Mouse (Mus musculus) hindbrain, embryonic 16.5 days (tissue): Measurements from ENCODE around the gene Olfr284. TPM values are rescaled to one million over a fixed set of nuclear protein-coding genes. Genes with fewer than 3 reads are reported as not detected.

ENCODE experiments used
- ATAC-seq: fragments of 200-750 bp; cut with Nextera tagmentation; 2 replicates; pipeline ENCODE4 v1.8.0; 2017; ENCODE audit warnings: moderate TSS enrichment, moderate library complexity
- H3K27ac ChIP-seq: fragments of 300-500 bp; sonication (generic); 2 replicates; pipeline ENCODE4 v1.5.1; 2014; ENCODE audit warnings: low read depth, mild to moderate bottlenecking, control low read depth, low read length, moderate library complexity
- H3K27me3 ChIP-seq: fragments of 300-500 bp; sonication (generic); replicated peaks from 2 replicates; pipeline ENCODE4 v1.6.1; 2014; ENCODE audit warnings: low read length; ENCODE audit not compliant: control insufficient read depth, insufficient read depth
- H3K36me3 ChIP-seq: fragments of 300-500 bp; sonication (generic); 2 replicates; pipeline ENCODE4 v1.6.1; 2014; ENCODE audit warnings: mild to moderate bottlenecking, low read length, moderate library complexity, mixed read lengths; ENCODE audit not compliant: control insufficient read depth, insufficient read depth
- H3K4me1 ChIP-seq: fragments of 300-500 bp; sonication (generic); 2 replicates; pipeline ENCODE4 v1.6.1; 2014; ENCODE audit warnings: low read depth, low read length; ENCODE audit not compliant: control insufficient read depth, insufficient read depth
- H3K4me2 ChIP-seq: fragments of 300-500 bp; sonication (generic); 2 replicates; pipeline ENCODE4 v1.6.1; 2014; ENCODE audit warnings: mild to moderate bottlenecking, low read length, control low read depth, moderate library complexity
- H3K4me3 ChIP-seq: fragments of 300-500 bp; sonication (generic); 2 replicates; pipeline ENCODE4 v1.5.1; 2014; ENCODE audit warnings: mild to moderate bottlenecking, low read length, control low read depth, moderate library complexity
- H3K9ac ChIP-seq: fragments of 300-500 bp; sonication (generic); 2 replicates; pipeline ENCODE4 v1.6.1; 2014; ENCODE audit warnings: low read depth, mild to moderate bottlenecking, control low read depth, low read length, moderate library complexity
- H3K9me3 ChIP-seq: fragments of 300-500 bp; sonication (generic); 2 replicates; pipeline ENCODE4 v1.6.1; 2014; ENCODE audit warnings: mild to moderate bottlenecking, low read length, moderate library complexity; ENCODE audit not compliant: control insufficient read depth
- WGBS: fragments of 180-500 bp; shearing (Covaris S2); extraction: QIAGEN DNeasy Blood & Tissue Kit; methylation state at CpG from one replicate; pipeline ENCODE4 v1.1.7; 2014; 5-methylcytosine and 5-hydroxymethylcytosine counted together
- polyA plus RNA-seq: library from polyadenylated mRNA; unstranded; fragments of >200 nt; fragmentation: Nextera tagmentation; extraction: Ambion mirVana; gene quantifications from 2 replicates; pipeline ENCODE4 v1.2.1, GENCODE M21; 2015

The Olfr284 gene
- polyA plus RNA-seq: not detected in 2 replicates

DNA sequence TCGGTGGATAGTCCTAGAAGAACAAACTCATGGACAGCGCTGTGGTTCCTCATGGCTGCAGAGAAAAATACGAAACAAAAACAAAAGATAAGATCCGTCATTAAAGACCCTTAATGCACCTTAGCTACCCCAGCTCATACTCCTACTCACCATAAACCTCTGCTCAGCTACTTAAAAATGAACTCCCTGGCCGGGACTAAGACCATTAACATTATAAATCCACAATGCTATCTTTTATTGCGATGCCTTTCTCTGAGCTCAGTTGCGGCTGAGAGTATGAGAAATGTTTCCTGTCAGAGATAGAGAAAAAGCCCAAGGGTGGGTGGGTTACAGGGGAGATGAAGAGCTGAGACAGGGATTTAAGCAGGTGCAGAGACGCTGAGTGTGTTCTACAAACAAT lies at the start of gene Olfr284:
TSS of gene Olfr284 (minus strand) at position 101 of the 400 bp plus-strand sequence.
- no peaks in the 10 kb centered on the region for H3K36me3 ChIP-seq
- H3K9ac ChIP-seq: no peak within 1 kb of the TSS
- H3K4me3 ChIP-seq: no peak within 1 kb of the TSS
- H3K27ac ChIP-seq: no peak within 1 kb of the TSS
- H3K27me3 ChIP-seq: no peaks in the 10 kb centered on the region
- no peak for ATAC-seq
- 87% methylated on average over 8 of the region's 8 CpGs for WGBS
- no peak within 1 kb of the TSS for H3K4me2 ChIP-seq
- H3K4me1 ChIP-seq: no peaks in the 10 kb centered on the region
- H3K9me3 ChIP-seq: no peaks in the 10 kb centered on the region

- H3K4me1 ChIP-seq: no peaks in the 10 kb centered on the region
- no peak overlapping the region for H3K27ac ChIP-seq
- H3K4me3 ChIP-seq: no peak overlapping the region
- no peaks in the 10 kb centered on the region for H3K9me3 ChIP-seq
- ATAC-seq: peak; percentile 61; the same call in 1 of the 2 replicates
- H3K36me3 ChIP-seq: no peaks in the 10 kb centered on the region
- H3K9ac ChIP-seq: no peak overlapping the region
- 32% methylated on average over 7 of the region's 7 CpGs for WGBS
- no peak overlapping the region for H3K4me2 ChIP-seq
- H3K27me3 ChIP-seq: no peaks in the 10 kb centered on the region
Observed at GRCm38 (mm10) chr15:98389796-98390195, 49.0 kb upstream of the Olfr284 start.

DNA sequence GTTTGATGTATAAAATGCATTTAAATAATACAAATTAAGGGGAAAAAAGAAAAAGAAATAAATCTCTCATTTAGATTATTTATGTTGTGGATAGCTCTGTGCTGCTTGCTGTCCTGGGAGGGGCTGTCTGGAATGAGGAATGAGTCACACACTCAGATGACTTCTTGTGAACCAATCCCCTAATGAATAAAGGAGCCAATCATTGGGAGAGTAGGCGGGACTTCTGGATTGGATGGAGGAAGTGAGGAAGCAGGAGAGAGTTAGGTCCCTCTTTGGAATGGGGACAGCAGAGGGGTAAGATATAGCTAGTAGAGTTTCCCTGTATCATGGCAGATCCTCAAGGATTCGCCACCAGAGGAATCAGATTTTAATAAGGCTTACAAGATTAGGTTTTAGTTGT lies 46.8 kb upstream of the Olfr284 start:
- no peak overlapping the region for H3K4me3 ChIP-seq
- H3K4me2 ChIP-seq: no peak overlapping the region
- no peak overlapping the region for H3K27ac ChIP-seq
- H3K4me1 ChIP-seq: no peaks in the 10 kb centered on the region
- no peaks in the 10 kb centered on the region for H3K27me3 ChIP-seq
- WGBS: 80% methylated on average over 2 of the region's 2 CpGs
- H3K9ac ChIP-seq: no peak overlapping the region
- H3K36me3 ChIP-seq: no peaks in the 10 kb centered on the region
- no peak for ATAC-seq
- H3K9me3 ChIP-seq: no peaks in the 10 kb centered on the region

- Histone ChIP-seq H3K4me2 (no peak within 1 kb of the TSS), H3K27me3 (no peaks in the 10 kb centered on the region), H3K4me3 (no peak within 1 kb of the TSS), H3K27ac (no peak within 1 kb of the TSS), H3K9ac (no peak within 1 kb of the TSS), H3K4me1 (no peaks in the 10 kb centered on the region), H3K36me3 (no peaks in the 10 kb centered on the region), H3K9me3 (no peaks in the 10 kb centered on the region)
- WGBS: 90% methylated on average over 6 of the region's 6 CpGs
- ATAC-seq: no peak
Observed at GRCm38 (mm10) chr15:98380846-98381245, 40.1 kb upstream of the Olfr284 start, which contains the start of gene Olfr283. Olfr283 (minus strand) TSS chr15:98380946.

GRCm38 (mm10) chr15:98378209-98378608 lies 37.4 kb upstream of the Olfr284 start:
- Histone ChIP-seq H3K9ac (no peak overlapping the region), H3K4me1 (no peaks in the 10 kb centered on the region), H3K4me3 (no peak overlapping the region), H3K9me3 (no peaks in the 10 kb centered on the region), H3K27ac (no peak overlapping the region), H3K36me3 (no peaks in the 10 kb centered on the region), H3K4me2 (no peak overlapping the region), H3K27me3 (no peaks in the 10 kb centered on the region)
- whole genome bisulfite sequencing: 95% methylated on average over 13 of the region's 13 CpGs
- no peak for ATAC-seq

DNA sequence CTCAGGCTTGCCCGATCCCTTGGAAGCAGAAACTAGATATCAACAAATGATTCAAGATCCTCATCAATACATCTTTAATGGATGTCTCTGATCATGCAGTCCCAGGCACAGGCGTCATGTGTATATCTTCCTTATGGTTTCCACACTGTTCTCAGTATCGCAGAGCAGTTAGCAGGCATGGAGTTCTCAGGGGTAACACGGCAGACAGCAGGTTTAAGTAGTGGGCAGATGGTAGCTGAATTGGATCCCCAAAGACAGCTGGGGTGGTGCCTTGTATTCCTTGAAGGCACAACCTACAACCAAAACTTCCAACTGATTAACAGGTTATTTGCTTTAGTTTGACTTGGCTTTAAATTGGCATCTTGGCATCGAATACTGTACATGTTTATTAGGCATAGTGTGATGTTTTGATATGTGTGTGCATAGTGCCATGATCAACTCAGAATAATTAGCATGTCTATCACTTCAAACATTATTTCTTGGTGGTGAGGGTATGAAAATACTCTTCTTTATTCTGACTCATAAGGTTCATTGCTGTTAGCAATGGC lies 23.5 kb downstream of the Olfr284 start, which contains the start of gene Olfr285:
TSS of gene Olfr285 (minus strand) at position 177 of the 548 bp plus-strand sequence.
- Histone ChIP-seq H3K4me2 (no peak within 1 kb of the TSS), H3K4me1 (no peaks in the 10 kb centered on the region), H3K9ac (no peak within 1 kb of the TSS), H3K27ac (no peak within 1 kb of the TSS), H3K9me3 (no peaks in the 10 kb centered on the region), H3K27me3 (no peaks in the 10 kb centered on the region), H3K4me3 (no peak within 1 kb of the TSS), H3K36me3 (no peaks in the 10 kb centered on the region)
- ATAC-seq: no peak
- 94% methylated on average over 5 of the region's 5 CpGs for WGBS

GRCm38 (mm10) chr15:98315703-98316102 lies 25.1 kb downstream of the Olfr284 start:
- Histone ChIP-seq H3K27me3 (no peaks in the 10 kb centered on the region), H3K4me3 (no peak overlapping the region), H3K27ac (no peak overlapping the region), H3K9me3 (no peaks in the 10 kb centered on the region), H3K36me3 (no peaks in the 10 kb centered on the region), H3K4me2 (no peak overlapping the region), H3K9ac (no peak overlapping the region), H3K4me1 (no peaks in the 10 kb centered on the region)
- WGBS: 52% methylated on average over 6 of the region's 6 CpGs
- no peak for ATAC-seq

DNA sequence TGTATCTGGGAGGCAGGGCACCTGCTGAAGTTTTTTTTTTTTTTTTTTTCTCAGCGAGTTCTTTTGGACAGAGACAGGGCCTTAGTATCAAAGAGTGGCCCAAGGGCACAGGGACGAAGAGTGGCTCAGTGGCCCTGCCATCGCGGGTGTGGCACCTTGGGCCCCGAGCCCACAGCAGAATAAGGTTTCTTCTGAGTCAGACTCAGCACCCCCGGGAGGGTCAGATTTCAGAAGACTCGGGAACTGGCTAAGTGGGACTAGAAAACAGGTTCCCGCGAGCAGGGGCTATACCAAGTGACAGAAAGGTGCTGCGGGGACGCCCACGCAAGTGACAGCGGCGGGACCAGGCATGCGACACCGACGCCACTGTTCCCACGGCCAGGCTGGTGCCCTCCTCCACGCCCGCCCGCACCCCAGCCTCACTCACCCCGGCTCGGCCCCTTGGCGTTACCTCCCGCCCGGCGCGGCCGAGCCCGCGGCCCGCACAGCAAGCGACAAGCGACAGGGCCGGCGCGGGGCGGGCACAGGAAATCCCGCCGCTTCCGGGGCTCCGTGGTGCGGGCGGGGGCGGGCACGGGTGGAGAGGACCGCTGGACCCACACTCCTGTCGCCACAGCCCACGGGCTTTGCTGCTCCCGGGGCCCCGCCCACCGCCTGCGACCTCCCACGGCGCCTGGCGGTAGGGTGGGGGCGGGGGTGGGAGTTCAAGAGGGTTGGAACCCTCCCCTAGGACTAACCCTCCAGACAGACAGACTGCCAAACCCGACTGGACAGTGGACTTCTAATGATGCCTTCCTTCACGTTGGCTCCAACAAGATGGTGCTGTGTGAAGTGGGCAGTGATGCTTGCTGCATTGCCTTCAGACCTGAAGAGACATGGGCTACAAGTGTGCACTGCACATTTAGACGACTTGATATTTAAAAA lies 44.9 kb downstream of the Olfr284 start, which contains the start of gene Zfp641:
TSS of gene Zfp641 (minus strand) at position 534 of the 924 bp plus-strand sequence.
- Histone ChIP-seq H3K9me3 (no peaks in the 10 kb centered on the region), H3K4me2 (peak within 1 kb of the TSS; percentile 68), H3K36me3 (no peaks in the 10 kb centered on the region), H3K27ac (peak within 1 kb of the TSS; percentile 66), H3K27me3 (no peaks in the 10 kb centered on the region), H3K9ac (peak within 1 kb of the TSS; percentile 85), H3K4me1 (peaks cover 4% of the 10 kb centered on the region), H3K4me3 (peak within 1 kb of the TSS; percentile 80)
- 3% methylated on average over 47 of the region's 60 CpGs for WGBS
- ATAC-seq: peak; percentile 90

DNA sequence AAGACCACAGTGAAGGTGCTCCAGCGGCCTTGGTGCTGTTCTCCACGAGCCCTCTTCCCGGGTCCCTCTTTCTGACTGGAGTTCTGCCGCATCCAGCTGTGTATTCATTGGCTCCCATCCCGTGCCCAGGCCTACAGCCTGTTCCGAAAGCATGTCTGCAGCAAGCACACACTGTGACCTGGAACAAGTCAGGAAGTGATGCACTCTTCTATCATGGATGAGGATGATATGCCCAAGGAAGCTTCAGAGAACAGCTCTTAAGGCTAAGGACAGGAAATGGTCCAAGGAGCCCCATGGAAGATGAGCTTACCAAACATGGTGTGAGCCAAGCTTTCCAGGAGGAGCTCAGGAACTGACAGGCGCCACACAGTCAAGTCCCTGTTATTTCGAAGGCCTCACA lies 47.1 kb downstream of the Olfr284 start:
- Histone ChIP-seq H3K36me3 (peaks cover 10% of the 10 kb centered on the region; the same call in 1 of the 2 replicates), H3K9ac (no peak overlapping the region), H3K27me3 (no peaks in the 10 kb centered on the region), H3K4me3 (no peak overlapping the region), H3K4me1 (peaks cover 4% of the 10 kb centered on the region), H3K9me3 (no peaks in the 10 kb centered on the region), H3K27ac (no peak overlapping the region), H3K4me2 (no peak overlapping the region)
- WGBS: 90% methylated on average over 8 of the region's 8 CpGs
- no peak for ATAC-seq
